Mouse (Mus musculus): Measurements from ENCODE around the gene Cgref1. TPM values are rescaled to one million over a fixed set of nuclear protein-coding genes. Genes with fewer than 3 reads are reported as not detected.

The Cgref1 gene
- total RNA-seq, 2 experiments from 2014 or later = 4.5 to 7.7 TPM

DNA sequence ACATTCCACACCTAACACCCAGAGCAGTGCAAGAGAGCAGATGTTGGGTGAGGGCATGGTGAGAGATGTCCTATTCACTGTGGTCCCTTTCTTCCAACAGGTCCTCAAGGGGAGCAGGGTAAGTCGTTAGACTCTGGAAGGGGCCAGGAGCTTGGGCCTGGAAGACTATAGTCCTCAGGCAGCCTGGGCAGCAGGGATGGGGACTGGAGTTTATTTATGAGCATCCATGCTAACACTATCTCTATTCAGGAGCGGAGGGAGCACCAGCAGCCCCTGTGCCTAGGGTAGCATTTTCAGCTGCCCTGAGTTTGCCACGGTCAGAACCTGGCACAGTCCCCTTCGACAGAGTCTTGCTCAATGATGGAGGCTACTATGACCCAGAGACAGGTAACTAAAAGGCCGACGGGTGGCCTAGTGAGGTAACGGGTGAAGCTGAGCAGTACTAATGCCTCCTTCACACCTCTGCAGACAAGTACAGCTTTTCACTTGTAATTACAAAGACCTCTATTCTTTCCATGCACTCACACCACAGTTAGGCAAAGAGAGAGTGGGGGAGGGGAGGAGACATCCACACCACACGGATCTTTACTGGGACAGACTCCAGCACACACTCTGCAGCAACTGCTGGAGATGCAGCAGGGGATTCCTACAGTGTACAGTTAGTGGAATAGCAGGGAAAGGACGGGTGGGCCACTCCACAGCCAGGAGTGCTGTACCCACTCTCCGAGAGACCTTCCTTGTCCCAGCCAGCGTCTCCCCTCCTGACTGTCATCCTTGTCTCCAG lies 25.4 kb downstream of the Cgref1 start:
- DNase-seq = no peak

DNA sequence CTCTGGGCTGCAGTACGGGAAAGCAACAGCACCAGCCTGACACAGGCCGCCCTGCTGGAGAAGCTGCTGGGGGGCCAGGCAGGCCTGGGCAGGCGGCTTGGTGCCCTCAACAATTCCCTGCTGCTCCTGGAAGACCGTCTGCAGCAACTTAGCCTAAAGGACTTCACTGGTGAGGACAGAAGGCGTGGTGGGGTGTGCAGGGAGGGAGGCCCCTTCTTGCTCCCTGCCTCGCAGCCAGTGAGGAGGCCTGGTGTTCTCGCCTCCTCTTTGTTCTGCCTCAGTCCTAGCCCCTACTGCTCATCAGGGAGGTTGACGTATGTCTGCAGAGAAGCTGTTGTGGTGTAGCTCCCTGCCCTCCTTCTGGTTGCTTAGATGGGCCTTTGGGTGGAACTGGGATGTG lies 26.7 kb downstream of the Cgref1 start:
- intact Hi-C loops (cut with DNase I; ENCODE audit: low total_unique reads) = loop anchor here (5.0 kb wide), 1 partner anchor 41 kb away; no protein-coding TSS in a partner anchor

More for the DNA sequence above, 25.4 kb downstream of the Cgref1 start:
- intact Hi-C loops (cut with DNase I; ENCODE audit: low total_unique reads) = loop anchor here (5.0 kb wide), 1 partner anchor 43 kb away; no protein-coding TSS in a partner anchor

DNA sequence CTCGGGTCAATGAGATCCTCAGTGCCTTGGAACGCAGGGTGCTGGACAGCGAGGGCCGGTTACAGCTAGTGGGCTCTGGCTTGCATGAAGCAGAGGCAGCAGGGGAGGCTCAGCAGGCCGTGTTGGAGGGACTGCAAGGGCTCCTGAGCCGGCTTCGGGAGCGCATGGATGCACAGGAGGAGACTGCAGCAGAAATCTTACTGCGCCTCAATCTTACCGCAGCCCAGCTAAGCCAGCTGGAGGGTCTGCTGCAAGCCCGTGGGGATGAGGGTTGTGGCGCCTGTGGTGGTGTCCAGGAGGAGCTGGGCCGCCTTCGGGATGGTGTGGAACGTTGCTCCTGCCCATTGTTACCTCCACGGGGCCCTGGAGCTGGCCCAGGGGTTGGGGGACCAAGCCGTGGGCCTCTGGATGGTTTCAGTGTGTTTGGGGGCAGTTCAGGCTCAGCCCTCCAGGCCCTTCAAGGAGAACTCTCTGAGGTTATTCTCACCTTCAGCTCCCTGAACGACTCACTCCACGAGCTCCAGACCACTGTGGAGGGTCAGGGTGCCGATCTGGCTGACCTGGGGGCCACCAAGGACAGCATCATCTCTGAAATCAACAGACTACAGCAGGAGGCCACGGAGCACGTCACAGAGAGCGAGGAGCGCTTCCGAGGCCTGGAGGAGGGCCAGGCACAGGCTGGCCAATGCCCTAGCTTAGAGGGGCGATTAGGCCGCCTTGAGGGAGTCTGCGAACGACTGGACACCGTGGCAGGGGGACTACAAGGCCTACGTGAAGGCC lies 27.3 kb downstream of the Cgref1 start:
- intact Hi-C loops (cut with DNase I; ENCODE audit: low total_unique reads) = loop anchor here (5.0 kb wide), 1 partner anchor 41 kb away; no protein-coding TSS in a partner anchor
- no peak for DNase-seq

More for the DNA sequence above, 26.7 kb downstream of the Cgref1 start:
- no peak for DNase-seq

DNA sequence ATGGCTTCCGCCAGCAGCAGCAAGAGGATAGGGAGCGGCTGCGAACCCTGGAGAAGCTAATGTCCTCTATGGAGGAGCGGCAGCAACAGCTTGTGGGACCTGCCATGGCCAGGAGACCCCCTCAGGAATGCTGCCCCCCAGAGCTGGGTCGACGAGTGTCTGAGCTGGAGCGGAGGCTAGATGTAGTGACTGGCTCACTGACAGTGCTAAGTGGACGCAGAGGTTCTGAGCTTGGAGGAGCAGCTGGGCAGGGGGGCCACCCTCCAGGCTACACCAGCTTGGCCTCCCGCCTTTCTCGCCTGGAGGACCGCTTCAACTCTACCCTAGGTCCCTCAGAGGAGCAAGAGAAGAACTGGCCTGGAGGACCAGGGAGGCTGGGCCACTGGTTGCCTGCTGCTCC lies 28.0 kb downstream of the Cgref1 start:
- DNase-seq = no peak
- intact Hi-C loops (cut with DNase I; ENCODE audit: low total_unique reads) = loop anchor here (5.0 kb wide), 1 partner anchor 40 kb away; no protein-coding TSS in a partner anchor

DNA sequence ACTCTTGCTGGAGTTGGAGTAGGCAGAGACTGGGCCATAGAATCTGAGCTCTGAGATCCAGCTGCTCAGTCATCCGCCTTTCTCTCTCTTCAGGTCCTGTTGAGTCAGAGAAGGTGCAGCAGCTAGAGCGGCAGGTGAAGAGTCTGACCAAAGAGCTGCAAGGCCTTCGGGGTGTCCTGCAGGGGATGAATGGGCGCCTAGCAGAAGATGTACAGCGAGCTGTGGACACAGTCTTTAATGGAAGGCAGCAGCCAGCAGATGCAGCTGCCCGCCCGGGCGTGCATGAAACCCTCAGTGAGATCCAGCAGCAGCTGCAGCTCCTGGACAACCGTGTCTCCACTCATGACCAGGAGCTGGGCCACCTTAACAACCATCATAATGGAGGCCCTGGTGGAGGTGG lies 28.6 kb downstream of the Cgref1 start:
- DNase-seq = no peak
- intact Hi-C loops (cut with DNase I; ENCODE audit: low total_unique reads) = loop anchor here (5.0 kb wide), 1 partner anchor 40 kb away; no protein-coding TSS in a partner anchor

DNA sequence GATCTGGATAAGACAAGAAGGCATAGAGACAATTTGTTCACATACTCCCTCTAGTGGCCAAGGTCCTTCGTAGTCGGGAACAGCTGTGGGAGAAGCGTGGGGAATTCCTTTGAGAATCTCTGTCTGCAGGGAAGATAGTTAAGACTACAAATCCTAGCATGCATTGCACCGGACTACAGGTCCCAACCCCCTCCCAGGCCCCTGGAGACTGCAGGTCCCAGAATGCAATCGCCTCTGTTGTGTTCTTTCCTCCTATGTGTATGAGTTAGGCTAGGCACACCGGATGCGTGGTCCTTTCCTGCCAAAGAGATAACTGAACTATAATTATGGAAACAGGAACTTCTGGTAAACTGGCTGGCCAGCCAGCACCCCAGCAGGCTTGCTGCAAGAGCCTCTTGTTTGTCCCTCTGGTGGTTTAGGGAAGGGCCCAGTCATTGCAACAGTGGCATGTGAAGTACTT lies 29.4 kb downstream of the Cgref1 start:
- intact Hi-C loops (cut with DNase I; ENCODE audit: low total_unique reads) = loop anchor here (5.0 kb wide), 1 partner anchor 39 kb away; no protein-coding TSS in a partner anchor
- DNase-seq = peak; percentile 88

DNA sequence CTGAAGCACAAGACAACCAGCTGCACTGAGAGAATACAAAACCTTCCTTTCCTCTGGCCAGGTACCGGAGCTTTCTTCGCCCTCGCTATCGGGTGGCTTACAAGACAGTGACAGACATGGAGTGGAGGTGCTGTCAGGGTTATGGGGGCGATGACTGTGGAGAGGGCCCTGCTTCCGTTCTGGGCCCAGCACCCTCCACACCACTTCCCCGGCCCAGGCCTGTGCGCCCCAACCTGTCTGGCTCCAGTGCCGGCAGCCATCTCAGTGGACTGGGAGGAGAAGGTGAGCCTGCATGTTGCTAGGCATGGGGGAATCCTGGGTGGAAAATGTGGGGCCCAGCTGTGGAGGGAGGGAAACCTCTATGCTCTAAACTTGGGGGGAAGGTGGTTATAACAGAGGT lies 29.9 kb downstream of the Cgref1 start:
- intact Hi-C loops (cut with DNase I; ENCODE audit: low total_unique reads) = loop anchor here (5.0 kb wide), 1 partner anchor 38 kb away; no protein-coding TSS in a partner anchor
- DNase-seq = no peak

DNA sequence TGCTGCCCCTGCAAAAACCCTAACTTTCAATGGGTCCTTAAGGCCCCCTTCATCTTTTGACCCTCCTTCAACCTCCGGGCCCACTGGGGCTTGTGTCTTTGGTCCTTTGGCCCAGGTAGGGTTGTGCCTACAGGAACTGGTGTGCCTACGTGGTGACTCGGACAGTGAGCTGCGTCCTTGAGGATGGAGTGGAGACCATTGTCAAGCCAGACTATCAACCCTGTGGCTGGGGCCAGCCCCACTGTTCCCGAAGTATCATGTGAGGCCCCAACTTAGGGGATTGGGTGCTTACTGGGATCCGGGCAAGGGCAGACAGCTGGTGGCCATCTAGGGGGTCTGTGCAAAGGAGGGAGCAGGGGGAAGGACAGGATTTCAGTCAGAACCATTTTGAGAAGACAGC lies 30.5 kb downstream of the Cgref1 start:
- intact Hi-C loops (cut with DNase I; ENCODE audit: low total_unique reads) = loop anchor here (5.0 kb wide), 2 partner anchors 38 to 108 kb away; no protein-coding TSS in a partner anchor
- no peak for DNase-seq

DNA sequence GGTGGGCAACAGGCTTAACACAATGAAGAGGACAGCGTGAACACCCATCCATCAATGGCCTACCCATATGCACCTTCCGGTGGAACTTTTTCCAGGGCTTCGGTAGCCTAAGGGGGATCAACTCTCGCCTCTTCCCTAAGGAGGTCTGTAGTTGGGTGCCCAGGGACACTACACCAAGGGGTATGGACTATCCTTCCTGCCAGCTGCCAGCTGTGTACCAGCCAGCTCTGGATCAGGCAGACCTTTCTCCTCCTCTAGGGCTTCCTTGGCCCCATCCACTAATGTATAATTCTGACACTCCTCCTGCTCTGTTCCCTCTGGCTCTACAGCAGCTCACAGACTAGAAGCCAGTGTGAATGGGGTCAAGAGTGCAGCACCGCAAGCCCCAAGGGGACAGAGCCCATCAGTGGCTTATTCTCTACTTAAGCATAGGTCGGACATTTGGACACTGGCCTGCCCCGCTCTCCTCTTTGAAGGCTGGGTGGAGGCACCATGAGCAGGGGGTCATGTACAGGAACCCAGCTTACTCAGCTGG lies 31.2 kb downstream of the Cgref1 start:
- intact Hi-C loops (cut with DNase I; ENCODE audit: low total_unique reads) = loop anchor here (5.0 kb wide), 1 partner anchor 107 kb away; no protein-coding TSS in a partner anchor
- DNase-seq = no peak

DNA sequence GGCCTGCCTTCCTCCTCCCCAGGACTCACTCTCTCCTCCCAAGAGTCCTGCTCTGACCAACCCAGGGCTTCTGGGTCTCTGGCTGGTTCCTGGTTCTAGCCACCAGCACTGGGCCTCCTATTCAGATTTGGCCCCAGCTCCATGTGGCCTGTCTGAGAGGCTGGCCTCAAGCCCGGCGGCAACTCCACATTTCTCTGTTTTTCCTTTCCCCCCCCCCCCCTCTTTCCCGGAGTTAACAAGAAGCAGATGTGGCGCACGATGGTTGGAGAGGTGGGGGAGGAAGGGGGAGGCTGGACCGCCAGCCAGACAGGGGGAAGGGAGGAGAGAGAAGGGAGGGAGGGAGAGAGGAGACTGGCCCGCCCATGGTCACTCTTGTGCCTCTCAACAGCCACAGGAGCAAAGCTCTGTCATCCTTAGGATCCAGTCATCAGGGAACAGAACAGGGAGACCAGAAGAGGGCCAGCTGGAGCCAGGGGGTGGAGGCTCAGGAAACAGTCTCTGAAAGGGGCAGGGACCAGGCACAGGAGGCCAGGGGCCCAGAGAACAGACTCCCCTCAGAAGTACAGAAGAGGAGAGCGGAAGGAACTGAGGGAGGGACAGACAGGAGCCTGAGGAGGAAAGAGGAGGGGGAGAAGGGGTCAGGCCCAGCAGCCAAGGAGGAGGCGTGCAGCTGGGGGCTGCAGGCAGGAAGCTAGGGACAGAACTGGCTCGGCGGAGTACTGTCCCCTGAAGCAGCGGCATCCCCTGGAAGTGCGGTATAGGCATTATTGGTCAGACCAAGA lies 32.1 kb downstream of the Cgref1 start, which contains the start of gene Emilin1:
Emilin1 (plus strand) TSS at position 343 of the 782 bp plus-strand sequence.
- intact Hi-C loops (cut with DNase I; ENCODE audit: low total_unique reads) = loop anchor here (5.0 kb wide), 1 partner anchor 106 kb away; no protein-coding TSS in a partner anchor
- DNase-seq = peak; percentile 87

DNA sequence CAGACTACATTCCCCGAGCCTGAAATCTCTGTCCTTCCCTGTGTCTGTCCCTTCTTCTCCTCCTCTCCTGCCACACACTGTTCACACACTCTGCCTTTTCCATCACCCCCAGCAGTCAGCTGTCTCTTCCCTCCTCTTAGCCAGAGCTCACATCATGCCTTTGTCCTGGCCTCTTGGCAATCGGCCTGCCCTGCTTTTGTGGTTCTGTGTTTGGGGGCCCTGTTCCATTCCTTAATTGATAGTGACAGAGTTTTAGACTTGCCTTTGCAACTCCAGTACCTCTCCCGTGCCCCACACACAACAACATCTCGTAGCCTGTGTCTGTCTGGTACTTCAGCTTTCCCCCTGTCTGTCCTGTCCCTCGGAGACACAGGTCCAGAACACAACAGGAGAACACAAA lies 33.2 kb downstream of the Cgref1 start:
- intact Hi-C loops (cut with DNase I; ENCODE audit: low total_unique reads) = loop anchor here (5.0 kb wide), 1 partner anchor 105 kb away; no protein-coding TSS in a partner anchor
- DNase-seq = no peak

DNA sequence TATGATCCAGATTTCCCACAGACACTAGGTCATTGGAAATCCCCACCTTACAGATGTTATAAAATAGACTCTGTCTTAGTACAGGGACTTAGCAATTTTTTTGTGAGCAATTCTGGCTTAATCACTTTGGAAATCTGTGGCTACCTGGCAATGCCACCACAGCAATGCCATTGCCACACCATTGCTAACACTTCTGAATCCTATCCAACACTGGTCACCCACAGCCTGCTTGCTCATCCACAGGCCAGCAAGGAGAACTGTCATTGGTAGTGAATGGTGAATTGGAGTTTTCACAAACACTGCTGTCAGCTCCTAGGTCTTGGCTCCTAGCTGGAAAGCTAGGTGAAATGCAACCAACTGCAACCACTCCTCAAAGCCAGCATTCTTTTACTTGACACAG lies 34.9 kb downstream of the Cgref1 start:
- intact Hi-C loops (cut with DNase I; ENCODE audit: low total_unique reads) = loop anchor here (5.0 kb wide), 1 partner anchor 103 kb away; no protein-coding TSS in a partner anchor
- no peak for DNase-seq

DNA sequence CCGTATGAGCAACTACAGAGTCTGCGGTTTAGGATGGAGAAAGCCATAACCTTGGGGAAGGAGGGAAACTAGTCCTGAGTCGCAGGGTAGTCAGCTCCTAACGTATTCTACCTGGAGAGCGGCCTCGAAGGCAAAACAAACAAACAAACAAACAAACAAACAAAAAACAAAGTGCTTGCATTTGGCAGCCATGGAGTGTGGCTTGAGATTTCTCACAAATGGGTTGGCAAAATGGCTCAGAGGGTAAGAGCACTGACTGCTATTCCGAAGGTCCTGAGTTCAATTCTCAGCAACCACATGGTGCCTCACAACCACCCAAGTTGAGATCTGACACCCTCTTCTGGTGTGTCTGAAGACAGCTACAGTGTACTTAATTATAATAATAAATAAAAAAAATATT lies 35.5 kb downstream of the Cgref1 start:
- intact Hi-C loops (cut with DNase I; ENCODE audit: low total_unique reads) = loop anchor here (5.0 kb wide), 1 partner anchor 103 kb away; no protein-coding TSS in a partner anchor
- DNase-seq = no peak

DNA sequence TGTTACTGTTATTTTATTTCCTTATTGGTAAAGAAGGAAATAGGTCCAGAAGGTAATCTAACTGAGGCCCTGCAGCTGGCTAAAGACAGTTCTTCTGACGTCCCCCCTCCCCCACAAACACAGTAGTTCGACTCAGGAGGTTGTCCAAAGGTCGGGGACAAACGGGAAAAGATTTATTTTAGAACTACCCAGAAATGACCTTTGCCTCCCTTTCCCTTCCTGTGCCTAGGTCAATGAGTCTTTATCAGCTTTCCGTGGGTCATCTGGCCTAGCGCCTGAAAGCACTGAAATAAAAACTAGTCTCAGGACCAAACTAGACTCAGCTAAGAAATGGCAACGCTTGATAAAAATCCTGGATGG lies 36.1 kb downstream of the Cgref1 start:
- intact Hi-C loops (cut with DNase I; ENCODE audit: low total_unique reads) = no loop called here
- no peak for DNase-seq

DNA sequence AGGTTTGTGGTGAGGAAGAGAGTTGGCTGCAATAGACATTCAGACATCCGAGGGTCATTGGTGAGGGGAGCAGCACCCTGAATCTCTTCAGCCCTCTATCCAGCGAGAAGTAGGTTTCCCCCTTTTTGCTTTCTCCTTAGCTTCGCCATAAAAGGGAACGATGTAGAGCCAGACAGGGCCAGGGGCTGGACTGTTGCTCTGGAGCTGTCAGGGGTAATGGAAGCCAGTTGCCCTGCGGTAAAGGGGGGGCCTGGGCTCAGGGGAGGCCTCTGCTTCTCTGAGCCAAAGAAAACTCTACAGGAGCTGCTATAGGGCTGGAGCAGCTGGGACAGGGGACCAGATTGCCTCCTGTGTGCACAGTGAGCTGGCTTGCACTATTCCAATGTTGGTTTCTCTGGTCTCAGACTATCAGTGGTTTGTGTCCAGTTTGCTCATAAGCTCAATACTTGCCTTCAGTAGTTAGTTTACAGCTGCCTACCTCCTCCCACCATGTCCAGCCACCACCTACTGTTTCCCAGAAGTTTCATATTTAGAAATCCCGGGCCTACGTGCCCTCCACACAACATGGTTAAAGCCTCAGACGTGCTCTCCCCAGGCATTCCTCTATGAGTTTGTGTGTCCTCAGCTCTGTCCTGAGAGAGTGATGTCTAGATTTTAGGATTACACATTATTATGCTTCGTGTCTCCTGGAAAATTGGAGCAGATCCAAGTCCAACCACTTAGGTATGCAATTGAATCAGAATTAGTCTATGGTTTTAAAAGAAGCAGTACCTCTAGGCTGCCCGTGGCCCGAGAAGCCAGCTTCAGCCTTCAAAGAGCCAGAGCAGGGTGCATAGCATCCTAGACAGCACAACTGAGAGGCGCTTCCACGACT lies 36.7 kb downstream of the Cgref1 start:
- no peak for DNase-seq
- intact Hi-C loops (cut with DNase I; ENCODE audit: low total_unique reads) = no loop called here

DNA sequence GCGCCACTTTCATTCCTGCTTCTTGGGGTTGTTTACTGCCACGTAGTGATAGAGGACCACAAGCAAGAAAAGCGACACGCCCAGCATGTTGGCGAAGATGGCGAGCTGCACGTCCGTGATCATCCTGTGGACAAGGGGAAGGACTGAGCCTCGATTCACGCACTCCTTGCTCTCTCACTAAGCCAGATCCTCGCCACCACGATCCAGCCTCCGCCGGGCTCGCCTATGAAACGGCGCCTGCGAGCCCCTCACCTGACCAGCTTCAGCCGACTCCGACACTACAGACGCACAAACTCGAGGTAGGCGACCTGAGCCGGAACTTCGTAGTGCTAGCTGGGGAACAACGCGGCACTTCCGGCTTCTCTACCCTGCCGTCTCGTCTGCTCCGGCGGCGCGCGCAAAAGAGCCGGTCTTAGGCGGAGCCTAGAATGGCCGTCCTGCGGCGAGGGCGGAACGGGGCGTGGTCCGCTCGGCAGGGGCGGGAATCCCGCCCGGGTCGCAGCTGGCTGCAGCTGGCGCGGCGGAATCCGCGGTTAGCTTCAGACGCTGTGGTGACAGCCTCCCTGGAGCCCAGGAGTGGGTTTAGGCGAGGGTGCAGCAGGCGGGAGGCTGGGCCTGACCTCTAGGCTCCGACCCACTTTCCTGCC lies 37.9 kb downstream of the Cgref1 start, which contains the start of gene Ost4:
Ost4 (minus strand) TSS at position 376 of the 647 bp plus-strand sequence.
- intact Hi-C loops (cut with DNase I; ENCODE audit: low total_unique reads) = no loop called here
- DNase-seq = peak; percentile 97

DNA sequence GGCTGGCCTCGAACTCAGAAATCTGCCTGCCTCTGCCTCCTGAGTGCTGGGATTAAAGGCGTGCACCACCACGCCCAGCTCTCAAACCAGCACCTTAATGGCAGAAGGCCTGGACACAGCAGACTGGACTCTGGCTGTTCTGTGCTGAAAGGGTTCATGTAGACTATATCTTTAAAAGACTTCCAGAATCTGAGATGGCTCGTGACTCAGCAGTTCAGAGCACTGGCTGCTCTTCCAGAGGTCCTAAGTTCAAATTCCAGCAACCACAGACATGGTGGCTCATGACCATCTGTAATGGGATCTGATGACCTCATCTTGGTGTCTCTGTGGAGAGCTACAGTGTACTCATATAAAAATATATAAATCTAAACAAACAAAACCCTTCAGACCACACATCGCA lies 43.5 kb downstream of the Cgref1 start:
- no peak for DNase-seq
- intact Hi-C loops (cut with DNase I; ENCODE audit: low total_unique reads) = no loop called here

Measured in gastrocnemius, postnatal 14 days (tissue).